Mouse (Mus musculus) E14TG2a.4 (cell line): Measurements from ENCODE around the gene Gfm2.
"Not testable (repeated sequence)": the region's sequence is repeated elsewhere in the genome, so short reads cannot be mapped to it uniquely, and the experiment has no call there.

Source experiments
- CTCF ChIP-seq: conservative IDR thresholded peaks from 2 replicates; pipeline ENCODE4 v1.5.1; 2014; ENCODE audit warnings: low read length
- NANOG ChIP-seq: IDR thresholded peaks from 2 replicates; pipeline ENCODE4 v1.6.1; 2014; ENCODE audit warnings: borderline replicate concordance, low read length, mixed read lengths
- POU5F1 ChIP-seq: IDR thresholded peaks from 2 replicates; pipeline ENCODE4 v1.6.1; 2014; ENCODE audit warnings: low read length, borderline replicate concordance

DNA sequence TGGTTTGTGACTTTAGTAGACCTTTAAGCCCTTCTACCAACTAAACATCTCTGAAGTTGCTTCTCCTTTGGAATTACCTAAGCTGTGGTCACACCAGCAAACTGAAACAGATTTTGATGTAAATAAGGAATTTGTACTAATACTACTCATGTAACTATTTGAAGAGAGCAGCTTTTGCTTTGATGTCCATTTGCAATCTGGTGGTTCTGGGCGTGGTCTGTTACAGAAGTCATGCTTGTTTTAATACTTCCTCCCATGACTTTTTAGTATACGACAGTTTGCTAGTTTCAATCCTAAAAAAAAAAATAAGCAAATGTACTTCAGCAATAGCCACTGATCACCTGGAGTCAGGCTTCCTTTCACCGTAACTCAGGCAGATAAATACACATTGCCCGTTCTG, 8.1 kb upstream of the Gfm2 start:
- TF ChIP-seq CTCF, NANOG, POU5F1: not testable (repeated sequence)
